Mouse (Mus musculus) gastrocnemius, postnatal 4 days (tissue): ENCODE results near the gene Efna5. TPM values are rescaled to one million over a fixed set of nuclear protein-coding genes. Genes with fewer than 3 reads are reported as not detected.

Experiments
- DNase-seq, 2 experiments: peaks; one replicate each; pipeline ENCODE4 v3.0.0; 2021 to 2022; ENCODE audit warnings: low spot score in 2 of 2, mixed read lengths in 2 of 2
- total RNA-seq, 2 experiments: library from RNA; stranded (reverse); gene quantifications; 2 replicates each; pipeline ENCODE4 v1.2.3; 2021

The Efna5 gene
- total RNA-seq, 2 experiments from 2014 or later: 6.2 to 8.4 TPM

- DNase-seq: no peak
Measured at GRCm38 (mm10) chr17:62857275-62857674, 23.8 kb downstream of the Efna5 start.

GRCm38 (mm10) chr17:62853741-62854140, 27.4 kb downstream of the Efna5 start:
- no peak for DNase-seq

GRCm38 (mm10) chr17:62852822-62853608, 28.1 kb downstream of the Efna5 start:
- no peak for DNase-seq

GRCm38 (mm10) chr17:62851268-62851667, 29.8 kb downstream of the Efna5 start:
- no peak for DNase-seq

GRCm38 (mm10) chr17:62850603-62851002, 30.5 kb downstream of the Efna5 start:
- no peak for DNase-seq

- DNase-seq: no peak
Measured at GRCm38 (mm10) chr17:62849676-62850075, 31.4 kb downstream of the Efna5 start.

GRCm38 (mm10) chr17:62845656-62846055, 35.5 kb downstream of the Efna5 start:
- no peak for DNase-seq

- DNase-seq: no peak
Measured at GRCm38 (mm10) chr17:62844329-62844728, 36.8 kb downstream of the Efna5 start.

- no peak for DNase-seq
Measured at GRCm38 (mm10) chr17:62837336-62837735, 43.8 kb downstream of the Efna5 start.

GRCm38 (mm10) chr17:62836598-62837106, 44.5 kb downstream of the Efna5 start:
- no peak for DNase-seq

GRCm38 (mm10) chr17:62832550-62833127, 48.5 kb downstream of the Efna5 start:
- no peak for DNase-seq

GRCm38 (mm10) chr17:62827549-62827948, 53.6 kb downstream of the Efna5 start:
- no peak for DNase-seq

GRCm38 (mm10) chr17:62821219-62821618, 59.9 kb downstream of the Efna5 start:
- no peak for DNase-seq

GRCm38 (mm10) chr17:62819931-62820330, 61.2 kb downstream of the Efna5 start:
- DNase-seq: no peak

GRCm38 (mm10) chr17:62818821-62819220, 62.3 kb downstream of the Efna5 start:
- no peak for DNase-seq

GRCm38 (mm10) chr17:62818337-62818736, 62.8 kb downstream of the Efna5 start:
- DNase-seq: no peak

GRCm38 (mm10) chr17:62816879-62817278, 64.2 kb downstream of the Efna5 start:
- DNase-seq: no peak

GRCm38 (mm10) chr17:62813461-62813860, 67.7 kb downstream of the Efna5 start:
- DNase-seq: no peak

- DNase-seq: no peak
Measured at GRCm38 (mm10) chr17:62807891-62808290, 73.2 kb downstream of the Efna5 start.

GRCm38 (mm10) chr17:62806646-62807045, 74.5 kb downstream of the Efna5 start:
- DNase-seq: no peak

GRCm38 (mm10) chr17:62802748-62803147, 78.4 kb downstream of the Efna5 start:
- DNase-seq: no peak

GRCm38 (mm10) chr17:62797272-62797671, 83.8 kb downstream of the Efna5 start:
- no peak for DNase-seq
